Mouse (Mus musculus): ENCODE measurements around the gene Tmtc2. TPM values are rescaled to one million over a fixed set of nuclear protein-coding genes. Genes with fewer than 3 reads are reported as not detected.

The Tmtc2 gene
- total and polyA plus RNA-seq, 2 experiments from 2014 or later: 1.5 to 4.5 TPM

DNA sequence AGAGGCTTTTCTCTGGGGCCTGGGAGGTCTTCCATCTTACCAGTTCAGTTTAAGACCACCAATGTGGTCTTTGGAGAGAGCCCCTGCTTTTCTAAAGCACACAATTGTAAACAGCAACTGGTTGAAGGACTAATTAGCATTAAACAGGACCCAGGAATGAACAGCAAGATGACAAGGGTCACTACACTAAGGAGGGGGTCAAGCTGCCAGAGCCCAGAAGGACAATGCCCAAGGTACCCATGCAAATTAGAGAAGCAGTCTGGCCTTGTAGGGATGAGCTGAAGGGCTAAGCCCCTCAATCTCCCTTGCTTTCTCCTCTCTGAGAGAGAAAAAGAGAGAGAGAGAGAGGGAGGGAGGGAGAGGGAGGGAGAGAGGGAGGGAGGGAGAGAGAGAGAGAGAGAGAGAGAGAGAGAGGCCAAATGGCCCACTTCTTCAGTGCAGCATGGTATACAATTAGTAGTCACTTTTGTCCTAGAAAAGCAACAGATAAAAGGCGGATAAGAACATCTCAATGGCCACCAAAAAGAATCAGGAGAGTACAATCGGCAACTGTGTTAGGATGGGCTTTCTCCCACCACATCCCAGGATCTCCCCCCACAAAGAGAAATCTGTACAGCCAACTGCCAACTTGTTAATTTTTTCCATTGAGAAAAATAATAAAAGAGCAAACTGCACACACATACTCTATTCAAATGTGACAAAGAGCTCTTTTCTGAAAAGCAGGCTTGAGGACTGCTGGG is 89.7 kb downstream of the Tmtc2 start:
- Histone ChIP-seq H3K4me3 (ENCODE audit: low read depth, low read length) (no peak overlapping the region), H3K27ac (ENCODE audit: low read depth) (no peak overlapping the region), H3K9ac (replicated peaks; ENCODE audit: low read depth, low read length) (no peak overlapping the region), H3K27me3 (ENCODE audit: control insufficient read depth, insufficient read depth, low read length) (no peaks in the 10 kb centered on the region), H3K9me3 (replicated peaks; ENCODE audit: control insufficient read depth, low read length) (no peaks in the 10 kb centered on the region), H3K36me3 (replicated peaks; ENCODE audit: control insufficient read depth, insufficient read depth, low read length) (no peaks in the 10 kb centered on the region), H3K4me1 (ENCODE audit: control insufficient read depth, insufficient read depth) (no peaks in the 10 kb centered on the region), H3K4me2 (ENCODE audit: low read depth, low read length) (no peak overlapping the region)
- TF ChIP-seq EP300 (IDR thresholded peaks at IDR 0.05; ENCODE audit: low read depth) (no peak), CTCF (IDR thresholded peaks at IDR 0.05; ENCODE audit: low read depth) (no peak)
- WGBS: 88% methylated on average over 2 of the region's 2 CpGs
- DNase-seq (ENCODE audit: low spot score) (no peak), ATAC-seq (ENCODE audit: insufficient read depth, low read depth) (no peak)

DNA sequence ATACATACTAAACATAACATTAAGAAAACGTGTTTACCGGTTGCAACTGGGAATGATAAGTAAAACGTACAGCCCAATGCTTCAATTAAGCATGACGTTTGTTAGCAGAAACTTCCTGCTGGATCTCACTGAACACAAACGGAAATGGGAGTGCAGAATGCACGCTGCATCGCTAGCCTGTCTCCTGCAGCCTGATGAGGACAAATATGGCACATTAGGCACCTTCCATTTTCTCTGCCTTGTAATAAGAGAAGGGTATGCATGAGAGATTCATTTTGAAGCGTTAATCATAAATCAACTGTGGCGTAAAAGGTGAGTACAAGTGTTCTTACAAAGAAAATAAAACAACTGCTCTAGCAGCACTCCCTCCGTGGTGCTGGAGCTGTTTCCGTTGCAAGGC is 94.5 kb downstream of the Tmtc2 start:
- TF ChIP-seq EP300 (IDR thresholded peaks at IDR 0.05; ENCODE audit: low read depth) (no peak), CTCF (IDR thresholded peaks at IDR 0.05; ENCODE audit: low read depth) (no peak)
- Histone ChIP-seq H3K36me3 (replicated peaks; ENCODE audit: control insufficient read depth, insufficient read depth, low read length) (no peaks in the 10 kb centered on the region), H3K9me3 (replicated peaks; ENCODE audit: control insufficient read depth, low read length) (no peaks in the 10 kb centered on the region), H3K27me3 (ENCODE audit: control insufficient read depth, insufficient read depth, low read length) (no peaks in the 10 kb centered on the region), H3K9ac (replicated peaks; ENCODE audit: low read depth, low read length) (no peak overlapping the region), H3K27ac (ENCODE audit: low read depth) (no peak overlapping the region), H3K4me1 (ENCODE audit: control insufficient read depth, insufficient read depth) (no peaks in the 10 kb centered on the region), H3K4me3 (ENCODE audit: low read depth, low read length) (no peak overlapping the region), H3K4me2 (ENCODE audit: low read depth, low read length) (peak overlapping the region; percentile 21; the same call in 1 of the 2 replicates)
- 68% methylated on average over 11 of the region's 11 CpGs for WGBS
- ATAC-seq (ENCODE audit: insufficient read depth, low read depth): no peak
- DNase-seq (ENCODE audit: low spot score): no peak

DNA sequence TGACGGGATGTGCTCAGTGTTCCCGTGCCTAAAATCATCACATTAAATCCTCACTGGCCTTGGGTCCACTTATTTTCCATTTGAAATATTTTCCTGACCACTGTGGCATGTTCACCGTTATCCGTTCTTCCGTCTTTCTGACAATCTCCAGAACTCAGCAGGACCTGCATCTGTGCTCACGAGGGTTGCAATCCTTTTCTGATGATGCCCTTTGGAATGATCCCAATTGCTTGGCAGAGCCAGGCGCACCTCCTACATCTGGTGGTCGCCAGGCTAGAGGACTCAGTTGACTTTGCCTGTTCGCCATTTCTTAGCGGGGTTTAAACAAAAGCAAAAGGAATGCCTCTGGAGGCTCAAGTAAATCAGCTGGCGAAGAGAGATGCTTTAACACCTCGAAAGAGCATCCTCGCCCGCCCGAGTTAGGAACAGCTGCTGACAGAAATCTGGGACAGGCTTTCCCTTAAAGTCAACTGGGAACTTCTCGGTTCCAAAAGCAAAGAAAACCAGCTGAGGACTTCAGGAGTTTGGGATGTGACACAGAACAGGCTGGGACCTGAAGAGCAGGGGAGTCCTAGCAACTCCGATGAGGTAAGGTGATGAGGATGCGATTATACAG is 96.5 kb downstream of the Tmtc2 start:
- Histone ChIP-seq H3K4me3 (ENCODE audit: low read depth, low read length) (no peak overlapping the region), H3K27me3 (ENCODE audit: control insufficient read depth, insufficient read depth, low read length) (no peaks in the 10 kb centered on the region), H3K36me3 (replicated peaks; ENCODE audit: control insufficient read depth, insufficient read depth, low read length) (no peaks in the 10 kb centered on the region), H3K27ac (ENCODE audit: low read depth) (no peak overlapping the region), H3K9ac (replicated peaks; ENCODE audit: low read depth, low read length) (no peak overlapping the region), H3K4me1 (ENCODE audit: control insufficient read depth, insufficient read depth) (no peaks in the 10 kb centered on the region), H3K9me3 (replicated peaks; ENCODE audit: control insufficient read depth, low read length) (no peaks in the 10 kb centered on the region), H3K4me2 (ENCODE audit: low read depth, low read length) (no peak overlapping the region)
- DNase-seq (ENCODE audit: low spot score) (no peak), ATAC-seq (ENCODE audit: insufficient read depth, low read depth) (no peak)
- TF ChIP-seq CTCF (IDR thresholded peaks at IDR 0.05; ENCODE audit: low read depth): no peak
- no peak for TF ChIP-seq EP300 (IDR thresholded peaks at IDR 0.05; ENCODE audit: low read depth)
- 72% methylated on average over 18 of the region's 18 CpGs for WGBS

DNA sequence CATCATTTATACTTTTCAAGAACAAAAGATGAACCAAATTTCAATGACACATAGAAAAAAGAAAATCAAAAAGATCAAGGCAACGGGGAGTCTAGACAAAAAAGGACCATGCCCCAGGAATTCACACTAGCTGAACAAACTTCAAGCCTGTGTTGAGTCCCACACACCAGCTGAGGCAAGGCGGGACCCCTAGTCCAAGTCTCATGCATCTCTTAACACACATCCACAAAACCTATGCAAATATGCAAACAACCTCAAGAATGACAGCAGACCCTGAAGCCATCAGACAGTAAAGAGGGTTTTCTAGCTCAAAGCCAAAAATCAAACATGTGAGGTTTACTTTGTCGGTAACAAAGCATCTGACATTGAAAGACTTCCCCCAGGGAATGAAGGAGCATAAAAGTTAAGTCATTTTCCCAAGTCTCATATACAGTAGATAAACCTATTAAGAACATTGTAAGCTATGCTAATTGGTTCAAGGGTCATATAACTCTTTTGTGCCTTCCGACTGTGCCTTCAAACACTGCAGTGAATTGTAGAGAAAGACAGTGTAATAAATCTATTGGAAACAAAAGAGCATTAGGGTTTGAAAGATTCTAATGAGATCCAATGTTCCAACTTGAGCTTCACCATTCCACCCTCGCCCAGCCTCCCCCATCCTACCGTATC is 100.0 kb downstream of the Tmtc2 start:
- Histone ChIP-seq H3K36me3 (replicated peaks; ENCODE audit: control insufficient read depth, insufficient read depth, low read length) (no peaks in the 10 kb centered on the region), H3K4me3 (ENCODE audit: low read depth, low read length) (no peak overlapping the region), H3K4me1 (ENCODE audit: control insufficient read depth, insufficient read depth) (no peaks in the 10 kb centered on the region), H3K9me3 (replicated peaks; ENCODE audit: control insufficient read depth, low read length) (no peaks in the 10 kb centered on the region), H3K27me3 (ENCODE audit: control insufficient read depth, insufficient read depth, low read length) (no peaks in the 10 kb centered on the region), H3K27ac (ENCODE audit: low read depth) (no peak overlapping the region), H3K9ac (replicated peaks; ENCODE audit: low read depth, low read length) (no peak overlapping the region), H3K4me2 (ENCODE audit: low read depth, low read length) (no peak overlapping the region)
- 90% methylated on average over 6 of the region's 6 CpGs for WGBS
- ATAC-seq (ENCODE audit: insufficient read depth, low read depth) (no peak), DNase-seq (ENCODE audit: low spot score) (no peak)
- TF ChIP-seq CTCF (IDR thresholded peaks at IDR 0.05; ENCODE audit: low read depth) (no peak), EP300 (IDR thresholded peaks at IDR 0.05; ENCODE audit: low read depth) (no peak)

DNA sequence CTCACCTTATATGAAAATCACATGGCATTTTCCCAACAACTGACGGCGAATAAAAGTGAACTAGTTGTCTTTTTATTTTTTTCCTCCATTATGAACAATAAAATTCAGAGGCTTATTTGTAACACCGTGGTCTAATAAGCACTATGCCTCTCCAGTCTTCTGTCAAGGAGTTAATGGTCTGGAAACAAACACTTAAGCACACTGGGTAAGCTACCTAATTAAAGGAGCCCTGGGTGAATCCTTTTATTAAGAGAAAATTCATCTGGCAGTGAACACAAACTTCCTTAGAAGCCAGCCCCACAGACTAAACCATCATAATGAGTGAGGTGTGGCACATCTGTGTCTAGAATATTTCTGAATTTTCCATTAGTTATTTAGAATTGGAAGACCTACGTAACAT is 109.9 kb downstream of the Tmtc2 start:
- Histone ChIP-seq H3K9ac (replicated peaks; ENCODE audit: low read depth, low read length) (no peak overlapping the region), H3K4me3 (ENCODE audit: low read depth, low read length) (no peak overlapping the region), H3K27ac (ENCODE audit: low read depth) (no peak overlapping the region), H3K9me3 (replicated peaks; ENCODE audit: control insufficient read depth, low read length) (no peaks in the 10 kb centered on the region), H3K36me3 (replicated peaks; ENCODE audit: control insufficient read depth, insufficient read depth, low read length) (no peaks in the 10 kb centered on the region), H3K27me3 (ENCODE audit: control insufficient read depth, insufficient read depth, low read length) (no peaks in the 10 kb centered on the region), H3K4me2 (ENCODE audit: low read depth, low read length) (no peak overlapping the region), H3K4me1 (ENCODE audit: control insufficient read depth, insufficient read depth) (no peaks in the 10 kb centered on the region)
- TF ChIP-seq EP300 (IDR thresholded peaks at IDR 0.05; ENCODE audit: low read depth): no peak
- no peak for TF ChIP-seq CTCF (IDR thresholded peaks at IDR 0.05; ENCODE audit: low read depth)
- WGBS: 93% methylated on average over 4 of the region's 4 CpGs
- ATAC-seq (ENCODE audit: insufficient read depth, low read depth) (no peak), DNase-seq (ENCODE audit: low spot score) (no peak)
